Mouse (Mus musculus) spleen, adult 2 months (tissue): ENCODE measurements around the gene Rhou.

ENCODE experiments used
- CTCF ChIP-seq: fragments of 200-500 bp; IDR thresholded peaks from 2 replicates; pipeline ENCODE4 v1.5.1; 2011; ENCODE audit warnings: mild to moderate bottlenecking, inconsistent platforms; ENCODE audit not compliant: insufficient read depth, insufficient read length, insufficient replicate concordance; ENCODE audit errors: extremely low read depth
- POLR2A ChIP-seq: fragments of 200-500 bp; IDR thresholded peaks from 2 replicates; pipeline ENCODE4 v1.6.1; 2011; ENCODE audit warnings: low read depth, low read length, inconsistent platforms

DNA sequence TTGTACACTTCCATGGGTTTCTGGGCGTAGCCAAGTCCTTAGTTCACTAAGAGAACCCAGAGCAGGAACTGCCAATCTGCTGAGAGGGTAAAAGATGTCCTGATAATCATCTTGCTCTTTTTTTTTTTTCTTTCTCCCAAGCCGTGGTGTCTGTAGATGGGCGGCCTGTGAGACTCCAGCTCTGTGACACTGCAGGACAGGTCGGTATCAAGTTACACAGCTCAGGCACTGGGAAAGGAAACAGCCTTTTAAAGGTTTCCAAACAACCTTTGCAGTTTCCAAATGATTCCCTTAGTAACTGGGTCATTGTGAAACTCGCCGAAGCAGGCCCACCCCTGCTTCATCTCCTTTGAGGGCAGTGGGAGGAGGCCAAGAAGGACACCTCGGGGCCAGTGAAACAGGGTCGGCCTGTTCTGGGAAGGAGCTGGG, 1.6 kb downstream of the Rhou start:
- no peak for TF ChIP-seq CTCF
- TF ChIP-seq POLR2A, result no peak
